Mouse (Mus musculus) stomach, adult 2 months (tissue): Measurements from ENCODE around the gene Ccdc85c. TPM values are rescaled to one million over a fixed set of nuclear protein-coding genes. Genes with fewer than 3 reads are reported as not detected.

Experiments used
- polyA plus RNA-seq: library from polyadenylated mRNA; depleted of rRNA; stranded (reverse); fragments of >200 nt; gene quantifications from 2 replicates; pipeline ENCODE4 v1.2.3, GENCODE M21; 2012; rRNA removed

The Ccdc85c gene
- 31.4 and 42.6 TPM in 2 replicates for polyA plus RNA-seq

GRCm38 (mm10) chr12:108274661-108275507 lies at the start of gene Ccdc85c:
TSS of gene Ccdc85c (minus strand) at chr12:108275425.

GRCm38 (mm10) chr12:108305812-108306794 lies 30.9 kb upstream of the Ccdc85c start, which contains the start of gene Hhipl1:
TSS of gene Hhipl1 (plus strand) at chr12:108306270.

GRCm38 (mm10) chr12:108179321-108180266 lies 95.6 kb downstream of the Ccdc85c start, which contains the start of gene Ccnk:
TSS of gene Ccnk (plus strand) at chr12:108179579.

GRCm38 (mm10) chr12:108179246-108179320 lies 96.1 kb downstream of the Ccdc85c start, which contains the start of gene Setd3:
TSS of gene Setd3 (minus strand) at chr12:108179314.

Other genes starting within 250 kb of the Ccdc85c start
- 3.8 and 5.3 TPM in 2 replicates for gene Setd3, start 96.1 kb downstream of the Ccdc85c start, polyA plus RNA-seq
- 2.0 and 4.9 TPM in 2 replicates for gene Ccnk, start 95.8 kb downstream of the Ccdc85c start, polyA plus RNA-seq
- 1.1 and 1.4 TPM in 2 replicates for gene Hhipl1, start 30.8 kb upstream of the Ccdc85c start, polyA plus RNA-seq
- 0.98 and 1.1 TPM in 2 replicates for gene Cyp46a1, start 59.0 kb upstream of the Ccdc85c start, polyA plus RNA-seq
- 41.4 and 45.1 TPM in 2 replicates for gene Eml1, start 95.5 kb upstream of the Ccdc85c start, polyA plus RNA-seq